Mouse (Mus musculus) olfactory bulb, adult 2 months (tissue): ENCODE results near the gene Gm11084.

Experiments used
- CTCF ChIP-seq: fragments of 200-500 bp; IDR thresholded peaks from 2 replicates; pipeline ENCODE4 v1.5.1; 2012; ENCODE audit warnings: low read depth, mild to moderate bottlenecking, low read length, moderate library complexity; ENCODE audit not compliant: insufficient read depth
- POLR2A ChIP-seq: fragments of 200-500 bp; IDR thresholded peaks from 2 replicates; pipeline ENCODE4 v1.6.1; 2012; ENCODE audit warnings: mild to moderate bottlenecking, low read depth, low read length, moderate library complexity; ENCODE audit not compliant: insufficient read depth

DNA sequence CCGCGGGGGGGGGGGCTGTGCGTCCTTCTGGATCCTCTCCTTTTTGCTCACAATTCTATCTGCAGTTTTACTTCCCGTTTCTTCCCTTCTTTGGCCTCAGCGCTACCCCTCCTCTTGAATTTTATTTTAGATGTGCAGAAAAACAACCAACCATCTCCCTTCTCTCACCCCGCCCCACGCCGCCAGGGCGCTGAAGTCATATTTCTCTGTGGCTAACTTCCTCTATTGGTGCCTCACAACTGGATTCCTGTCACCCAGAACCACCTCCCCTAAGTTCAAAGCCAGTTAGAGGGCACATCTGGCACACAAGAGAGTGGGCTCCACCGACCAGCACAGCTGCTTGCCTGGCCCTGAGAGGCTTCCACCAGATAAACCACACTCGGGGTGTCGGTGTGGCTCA is 16.5 kb upstream of the Gm11084 start:
- TF ChIP-seq CTCF = no peak
- no peak for TF ChIP-seq POLR2A
